Mouse (Mus musculus) G1E (cell line): ENCODE measurements around the gene Tspan9. TPM values are rescaled to one million over a fixed set of nuclear protein-coding genes. Genes with fewer than 3 reads are reported as not detected.

Experiments
- ATAC-seq: 2 replicates; pipeline ENCODE4 v1.8.0; 2016; ENCODE audit warnings: mild to moderate bottlenecking; ENCODE audit not compliant: insufficient number of reproducible peaks, poor library complexity, low FRiP score, severe bottlenecking; ENCODE audit errors: extremely low read depth
- DNase-seq: peaks from one replicate; pipeline ENCODE4 v3.0.0; 2012; ENCODE audit warnings: low spot score
- H3K27me3 ChIP-seq: 2 replicates; pipeline ENCODE4 v1.6.1; 2012; ENCODE audit warnings: mild to moderate bottlenecking, low read length, inconsistent platforms; ENCODE audit not compliant: insufficient read depth
- H3K36me3 ChIP-seq: replicated peaks from 2 replicates; pipeline ENCODE3; 2012; ENCODE audit warnings: mild to moderate bottlenecking, inconsistent platforms
- H3K4me1 ChIP-seq: 2 replicates; pipeline ENCODE4 v1.6.1; 2012; ENCODE audit warnings: low read depth, low read length, inconsistent platforms, mixed read lengths; ENCODE audit not compliant: insufficient read depth
- H3K4me3 ChIP-seq: 2 replicates; pipeline ENCODE4 v1.5.1; 2012; ENCODE audit warnings: low read depth, mild to moderate bottlenecking, inconsistent platforms, low read length, moderate library complexity, mixed read lengths
- H3K9me3 ChIP-seq: replicated peaks from 2 replicates; pipeline ENCODE4 v1.6.1; 2012; ENCODE audit warnings: inconsistent platforms
- CTCF ChIP-seq: IDR thresholded peaks from 2 replicates; pipeline ENCODE4 v1.5.1; 2012; ENCODE audit warnings: low read depth, low read length, inconsistent platforms, mixed read lengths
- GATA1 ChIP-seq: IDR thresholded peaks from 2 replicates; pipeline ENCODE4 v1.6.1; 2012; ENCODE audit warnings: borderline replicate concordance, low read length, inconsistent platforms, mixed read lengths
- GATA2 ChIP-seq: IDR thresholded peaks from 2 replicates; pipeline ENCODE4 v1.6.1; 2012; ENCODE audit warnings: low read depth, low read length, inconsistent platforms, borderline replicate concordance
- POLR2AphosphoS5 ChIP-seq: IDR thresholded peaks from 2 replicates; pipeline ENCODE4 v1.6.1; 2012; ENCODE audit warnings: low read depth, low read length, inconsistent platforms; ENCODE audit not compliant: insufficient replicate concordance
- TAL1 ChIP-seq: conservative IDR thresholded peaks from 2 replicates; pipeline ENCODE4 v1.6.1; 2012; ENCODE audit warnings: low read depth, low read length, inconsistent platforms, mixed read lengths
- polyA plus RNA-seq: library from polyadenylated mRNA; stranded (reverse); fragments of >175 nt; gene quantifications from 2 replicates; pipeline ENCODE4 v1.2.3, GENCODE M21; 2012
- total RNA-seq, 2 experiments: library from RNA; stranded (forward) in 1 of 2; stranded (reverse) in 1 of 2; fragments of 200-1000 nt in 1 of 2; fragments of >200 nt in 1 of 2; fragmentation: Nextera tagmentation in 1 of 2; gene quantifications; 2 replicates each; pipeline ENCODE4 v1.2.3; 2014 to 2017

The Tspan9 gene
- total and polyA plus RNA-seq, 3 experiments, result 0.16 TPM; not detected in 2

DNA sequence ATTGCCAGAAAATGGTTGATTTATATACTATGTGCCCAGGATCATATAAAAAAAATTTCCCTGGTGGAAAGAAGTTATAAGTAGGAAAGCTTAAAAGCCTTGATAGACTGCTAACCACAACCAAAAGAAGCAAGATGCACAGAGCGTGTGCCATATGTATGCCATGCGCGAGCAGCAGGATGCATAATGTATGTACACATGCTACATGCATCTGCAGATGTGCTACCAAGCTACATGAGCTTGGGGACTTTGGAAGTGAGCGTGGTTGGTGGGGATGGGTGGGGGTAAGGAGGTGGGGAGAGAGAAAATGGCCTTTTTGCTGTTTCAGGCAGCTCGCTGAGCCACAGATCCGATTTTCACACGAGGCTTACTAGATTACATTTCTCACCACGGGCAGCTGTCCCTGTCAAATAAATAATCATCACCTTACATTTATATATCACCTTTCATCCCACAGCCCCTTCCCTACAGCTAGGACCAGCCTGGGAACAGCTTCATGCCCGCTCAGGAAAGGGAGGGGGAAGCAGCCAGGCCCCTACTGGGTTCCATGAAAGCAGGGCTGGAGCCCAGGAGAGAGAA lies 57.8 kb downstream of the Tspan9 start:
- no peak for DNase-seq
- Histone ChIP-seq H3K9me3 (peaks cover 86% of the 10 kb centered on the region), H3K36me3 (no peaks in the 10 kb centered on the region), H3K4me3 (no peak overlapping the region), H3K4me1 (no peaks in the 10 kb centered on the region), H3K27me3 (no peaks in the 10 kb centered on the region)
- TF ChIP-seq CTCF (no peak), POLR2AphosphoS5 (no peak), GATA2 (no peak), TAL1 (no peak), GATA1 (no peak)
- no peak for ATAC-seq

DNA sequence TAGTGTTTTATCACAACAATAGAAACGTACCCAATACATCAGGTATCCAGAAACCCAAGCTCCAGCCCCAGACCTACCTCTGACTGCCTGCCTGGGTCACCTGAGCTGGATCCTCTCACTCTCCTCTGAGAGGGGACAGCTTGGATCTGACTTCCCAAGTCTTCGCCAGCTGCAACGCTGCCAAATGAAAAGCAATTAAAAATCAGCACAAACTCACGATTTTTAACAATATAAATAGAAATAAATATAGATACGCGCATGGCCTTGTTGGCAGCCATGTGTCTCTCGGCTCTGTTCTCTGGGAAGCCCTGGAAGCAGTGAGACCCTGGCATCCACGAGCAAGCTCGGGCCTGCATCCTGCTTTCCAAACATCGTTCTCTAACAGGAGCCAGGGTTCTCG lies 60.1 kb downstream of the Tspan9 start:
- DNase-seq (no peak), ATAC-seq (no peak)
- Histone ChIP-seq H3K9me3 (peaks cover 87% of the 10 kb centered on the region), H3K36me3 (no peaks in the 10 kb centered on the region), H3K4me3 (no peak overlapping the region), H3K4me1 (no peaks in the 10 kb centered on the region), H3K27me3 (no peaks in the 10 kb centered on the region)
- TF ChIP-seq TAL1 (no peak), CTCF (no peak), POLR2AphosphoS5 (no peak), GATA2 (no peak), GATA1 (no peak)

DNA sequence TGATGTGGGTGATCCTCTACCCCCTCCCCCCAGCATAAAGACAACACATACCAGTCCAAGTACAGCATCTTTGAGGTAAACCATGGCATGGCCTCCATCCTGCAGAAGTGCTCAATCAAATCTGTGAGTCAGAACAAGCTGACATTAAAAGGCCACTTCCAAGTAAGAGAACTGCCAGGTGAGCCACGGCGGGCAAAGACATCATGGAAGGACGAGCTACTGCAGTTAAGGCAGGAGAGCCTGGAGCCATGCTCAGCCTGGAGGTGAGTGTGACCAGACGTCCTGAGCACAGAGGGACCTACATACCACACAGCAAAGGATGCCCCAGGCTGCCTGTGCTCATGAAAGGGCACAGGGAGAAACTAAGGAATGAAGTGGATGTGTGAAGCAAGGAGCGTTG lies 61.6 kb downstream of the Tspan9 start:
- no peaks in the 10 kb centered on the region for H3K36me3 ChIP-seq
- no peak overlapping the region for H3K4me3 ChIP-seq
- no peak for TF ChIP-seq GATA2
- no peak for TF ChIP-seq CTCF
- TF ChIP-seq TAL1, result no peak
- TF ChIP-seq GATA1, result no peak
- no peak for TF ChIP-seq POLR2AphosphoS5
- ATAC-seq (no peak), DNase-seq (no peak)
- no peaks in the 10 kb centered on the region for H3K4me1 ChIP-seq
- peaks cover 87% of the 10 kb centered on the region for H3K9me3 ChIP-seq
- H3K27me3 ChIP-seq, result no peaks in the 10 kb centered on the region

DNA sequence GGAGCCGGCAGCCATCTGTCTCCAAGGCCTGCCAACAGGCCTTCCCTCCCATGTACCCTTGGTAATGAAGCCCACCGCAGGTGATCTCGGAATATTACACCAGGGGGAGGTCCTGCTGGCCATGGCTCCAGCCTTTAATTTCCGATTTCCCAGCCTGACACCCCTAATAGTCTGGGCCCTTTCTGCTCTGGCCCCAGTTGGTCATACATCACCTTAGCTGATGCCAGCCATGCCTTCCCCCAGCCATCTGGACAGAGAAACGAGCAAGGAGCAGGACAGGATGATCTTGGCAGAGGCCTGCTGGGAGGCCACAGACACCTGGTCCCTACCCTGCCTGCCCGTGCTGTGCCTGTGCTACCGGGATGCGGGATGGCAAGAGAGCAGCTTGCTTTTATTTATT lies 62.1 kb downstream of the Tspan9 start:
- ATAC-seq, result no peak
- H3K4me3 ChIP-seq, result no peak overlapping the region
- no peak for DNase-seq
- peaks cover 87% of the 10 kb centered on the region for H3K9me3 ChIP-seq
- no peaks in the 10 kb centered on the region for H3K27me3 ChIP-seq
- no peaks in the 10 kb centered on the region for H3K36me3 ChIP-seq
- TF ChIP-seq TAL1, result no peak
- TF ChIP-seq CTCF, result no peak
- no peak for TF ChIP-seq POLR2AphosphoS5
- TF ChIP-seq GATA2, result no peak
- no peak for TF ChIP-seq GATA1
- H3K4me1 ChIP-seq, result no peaks in the 10 kb centered on the region

DNA sequence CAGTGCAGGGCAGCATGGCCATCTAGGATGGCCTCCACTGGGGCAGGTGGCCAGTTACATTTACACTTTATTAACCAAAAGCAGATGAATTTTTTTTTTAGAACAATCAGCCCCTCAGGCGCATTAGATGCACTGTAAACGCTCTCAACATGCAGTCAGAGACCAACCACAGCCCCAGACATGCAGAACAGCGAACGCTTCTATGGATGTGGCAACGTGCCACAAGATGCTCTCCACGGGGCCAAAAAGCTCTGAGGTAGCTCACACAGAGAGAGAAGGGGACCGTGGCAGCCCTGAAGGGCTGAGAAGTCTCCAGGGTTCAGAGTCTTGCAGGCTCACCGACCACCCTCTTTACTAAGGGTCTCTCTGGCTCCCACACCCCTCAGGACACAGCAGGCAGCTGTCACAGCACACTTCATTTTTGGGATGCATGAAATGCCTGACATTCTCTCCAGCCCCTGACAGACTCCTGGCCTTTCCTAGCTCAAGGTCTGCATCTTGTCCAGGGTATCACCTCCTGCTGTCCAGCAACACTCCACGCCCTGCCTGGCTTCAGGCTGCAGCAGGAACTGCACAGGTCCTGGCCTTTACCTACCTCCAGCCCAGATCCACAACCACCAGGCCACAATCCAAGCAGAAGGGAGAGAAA lies 63.7 kb downstream of the Tspan9 start:
- no peaks in the 10 kb centered on the region for H3K4me1 ChIP-seq
- no peak overlapping the region for H3K4me3 ChIP-seq
- no peaks in the 10 kb centered on the region for H3K27me3 ChIP-seq
- DNase-seq (no peak), ATAC-seq (no peak)
- peaks cover 92% of the 10 kb centered on the region for H3K9me3 ChIP-seq
- no peaks in the 10 kb centered on the region for H3K36me3 ChIP-seq
- TF ChIP-seq GATA1 (no peak), CTCF (no peak), TAL1 (no peak), POLR2AphosphoS5 (no peak), GATA2 (no peak)

DNA sequence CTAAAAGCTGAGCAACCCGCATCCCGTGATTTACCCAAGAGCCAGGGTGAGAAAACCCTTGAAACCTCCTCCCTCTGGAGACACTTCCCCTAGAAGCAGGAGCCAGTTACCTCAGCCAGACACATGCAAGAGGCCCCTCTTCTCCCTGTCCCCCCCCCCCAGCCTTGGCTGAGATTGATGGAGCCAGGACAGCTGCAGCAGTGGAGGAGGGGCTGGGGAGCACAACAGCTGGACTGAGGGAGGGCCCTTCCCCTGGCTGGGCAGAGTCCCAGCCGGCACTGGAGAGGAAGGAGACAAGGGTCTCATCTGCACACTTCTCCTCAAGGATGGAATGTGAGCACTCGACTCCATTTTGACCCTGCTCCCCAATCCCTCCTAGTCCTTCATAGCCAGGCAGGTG lies 64.9 kb downstream of the Tspan9 start:
- ATAC-seq (no peak), DNase-seq (no peak)
- no peaks in the 10 kb centered on the region for H3K36me3 ChIP-seq
- H3K4me3 ChIP-seq, result no peak overlapping the region; the same call in 1 of the 2 replicates
- no peak for TF ChIP-seq TAL1
- TF ChIP-seq POLR2AphosphoS5, result no peak
- TF ChIP-seq GATA2, result no peak
- no peak for TF ChIP-seq GATA1
- TF ChIP-seq CTCF, result no peak
- peaks cover 97% of the 10 kb centered on the region for H3K9me3 ChIP-seq
- H3K27me3 ChIP-seq, result no peaks in the 10 kb centered on the region
- no peaks in the 10 kb centered on the region for H3K4me1 ChIP-seq
